Mouse (Mus musculus) brown adipose tissue, adult 24 weeks (tissue): ENCODE data around the gene Stat3. TPM values are rescaled to one million over a fixed set of nuclear protein-coding genes. Genes with fewer than 3 reads are reported as not detected.

ENCODE experiments used
- H3K27ac ChIP-seq: fragments of 200-500 bp; replicated peaks from 2 replicates; pipeline ENCODE4 v1.5.1; 2012; ENCODE audit warnings: low read depth, mild to moderate bottlenecking, low read length
- H3K4me1 ChIP-seq: fragments of 200-500 bp; 2 replicates; pipeline ENCODE4 v1.6.1; 2012; ENCODE audit warnings: low read length, mixed read lengths; ENCODE audit not compliant: control insufficient read depth, insufficient read depth, insufficient read length
- H3K4me3 ChIP-seq: fragments of 200-500 bp; 2 replicates; pipeline ENCODE4 v1.5.1; 2012; ENCODE audit warnings: low read depth, mild to moderate bottlenecking, low read length, moderate library complexity; ENCODE audit not compliant: insufficient read depth
- polyA plus RNA-seq: library from polyadenylated mRNA; stranded (reverse); fragments of >200 nt; gene quantifications from 2 replicates; pipeline ENCODE4 v1.2.4, GENCODE M21; 2012; ENCODE audit not compliant: missing spikeins, insufficient read depth, insufficient read length

Gene Stat3
- polyA plus RNA-seq, 1 experiment: 20.9 TPM

DNA sequence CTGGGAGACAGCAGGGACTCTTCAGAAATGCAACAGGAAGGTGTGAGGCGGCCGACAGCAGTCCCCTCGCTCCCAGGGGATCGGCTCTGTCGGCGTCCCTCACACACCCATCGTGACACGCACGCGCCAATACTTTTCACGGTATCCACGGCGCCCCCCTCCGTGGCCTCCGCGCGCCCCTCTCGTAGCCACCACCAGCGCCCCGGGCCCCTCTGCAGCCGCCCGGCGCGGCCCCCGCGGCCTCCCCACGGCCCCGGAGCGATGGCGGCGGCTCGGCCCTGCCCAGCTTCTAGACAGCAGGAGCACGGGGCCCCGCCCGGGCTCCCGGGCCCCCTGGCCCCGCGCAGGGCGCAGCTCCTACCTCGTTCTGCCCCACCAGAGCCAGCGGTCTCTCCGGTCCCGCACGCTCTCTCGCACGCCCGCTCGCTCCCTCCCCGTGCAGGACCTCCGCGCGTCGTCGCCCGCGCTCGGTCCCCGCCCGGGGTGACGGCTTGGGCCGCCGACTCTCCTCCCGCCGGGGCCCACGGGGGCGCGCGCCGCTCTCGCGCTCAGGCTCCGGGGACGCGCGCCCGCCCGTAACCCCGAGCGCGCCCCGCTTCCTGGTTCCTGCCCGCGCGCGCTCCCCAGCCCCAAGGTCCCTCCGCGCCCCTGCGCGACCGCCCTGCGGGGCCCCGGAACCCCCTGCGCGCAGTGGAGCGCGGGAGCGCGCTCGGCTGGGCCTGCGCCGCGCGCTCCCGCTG is 89.1 kb downstream of the Stat3 start, which contains the start of gene Stat5b:
Stat5b (minus strand) TSS at position 687 of the 740 bp plus-strand sequence.
- Histone ChIP-seq H3K4me1 (peaks cover 10% of the 10 kb centered on the region; the same call in 1 of the 2 replicates), H3K27ac (peak within 1 kb of the TSS; percentile 88), H3K4me3 (peak within 1 kb of the TSS; percentile 100)

DNA sequence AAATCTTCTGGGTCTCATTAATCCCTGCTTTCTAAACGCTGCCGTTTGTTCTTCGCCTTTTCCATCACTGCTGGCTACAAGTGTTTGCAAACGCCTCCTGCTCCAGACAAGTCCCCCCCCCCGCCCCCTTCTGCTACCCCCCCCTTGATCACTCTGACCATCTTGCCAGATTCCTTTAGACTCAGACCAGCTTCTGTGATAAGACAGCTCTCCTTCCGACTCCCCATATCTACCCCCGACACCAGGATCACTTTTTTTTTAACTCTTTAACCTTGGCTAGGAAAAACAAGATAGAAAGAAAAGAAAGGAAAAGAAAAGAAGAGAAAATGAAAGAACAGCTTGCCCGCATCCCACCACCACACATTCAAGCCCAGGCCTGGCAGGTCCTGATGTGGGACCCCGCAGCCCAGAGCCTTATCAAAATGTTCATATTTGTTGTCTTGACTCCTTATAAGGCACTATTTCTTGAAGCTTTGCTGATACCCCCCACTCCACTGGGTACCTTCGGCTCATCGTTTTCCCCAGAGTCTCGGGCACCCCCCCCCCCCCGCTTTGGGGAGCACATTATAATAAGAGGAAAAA is 89.8 kb downstream of the Stat3 start:
- Histone ChIP-seq H3K4me1 (peaks cover 10% of the 10 kb centered on the region; the same call in 1 of the 2 replicates), H3K27ac (peak overlapping the region; percentile 88), H3K4me3 (peak overlapping the region; percentile 100)

DNA sequence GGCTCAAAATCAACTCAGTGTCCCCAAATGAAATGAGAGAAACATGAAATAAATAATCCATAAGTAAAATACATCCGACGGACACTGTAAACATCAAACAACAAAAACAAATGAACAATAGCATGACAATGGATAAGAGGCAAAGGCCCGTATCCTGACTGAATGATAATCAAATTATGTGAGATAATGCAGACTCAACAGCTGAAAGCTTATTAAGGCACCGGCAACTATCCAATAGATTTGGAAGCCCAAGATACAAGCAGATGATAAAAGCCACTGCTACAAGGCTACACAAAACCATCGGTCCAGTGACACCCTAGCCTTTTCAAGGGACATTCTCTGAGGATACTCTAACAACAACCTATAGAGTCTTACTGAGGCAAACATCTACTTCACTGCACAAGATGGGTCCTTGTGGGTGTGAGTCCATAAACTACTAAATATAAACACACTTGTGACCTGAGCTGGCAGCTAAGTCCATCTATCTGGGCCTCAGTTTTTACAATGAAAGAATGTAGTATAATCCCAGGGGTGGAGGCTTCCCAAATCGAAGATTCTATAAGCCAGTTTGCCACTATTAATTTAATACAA is 90.5 kb downstream of the Stat3 start:
- H3K4me3 ChIP-seq: peak overlapping the region; percentile 100
- peaks cover 10% of the 10 kb centered on the region; the same call in 1 of the 2 replicates for H3K4me1 ChIP-seq
- 0 out of 2 replicates have a peak overlapping the region, but pooled peaks have one; percentile 12 for H3K27ac ChIP-seq

DNA sequence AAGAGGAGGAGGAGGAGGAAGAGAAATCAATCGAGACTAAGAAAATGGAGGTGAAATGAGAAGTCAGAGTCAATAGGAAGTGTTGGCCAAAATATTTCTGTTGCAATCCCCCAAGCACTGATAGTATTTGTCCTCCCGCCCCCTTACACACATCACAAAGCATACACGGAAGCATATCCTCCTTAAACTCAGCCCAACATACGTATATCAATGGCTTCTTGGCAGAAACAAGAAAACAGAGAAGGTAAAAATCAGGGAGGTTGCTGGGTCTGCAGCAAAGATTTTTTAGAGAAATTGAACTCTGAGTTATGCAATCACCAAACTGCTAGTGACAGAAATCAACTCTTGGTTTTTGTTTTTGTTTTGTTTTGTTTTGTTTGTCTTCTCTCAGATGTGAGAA is 91.3 kb downstream of the Stat3 start:
- Histone ChIP-seq H3K4me3 (no peak overlapping the region), H3K27ac (no peak overlapping the region), H3K4me1 (peaks cover 12% of the 10 kb centered on the region; the same call in 1 of the 2 replicates)

DNA sequence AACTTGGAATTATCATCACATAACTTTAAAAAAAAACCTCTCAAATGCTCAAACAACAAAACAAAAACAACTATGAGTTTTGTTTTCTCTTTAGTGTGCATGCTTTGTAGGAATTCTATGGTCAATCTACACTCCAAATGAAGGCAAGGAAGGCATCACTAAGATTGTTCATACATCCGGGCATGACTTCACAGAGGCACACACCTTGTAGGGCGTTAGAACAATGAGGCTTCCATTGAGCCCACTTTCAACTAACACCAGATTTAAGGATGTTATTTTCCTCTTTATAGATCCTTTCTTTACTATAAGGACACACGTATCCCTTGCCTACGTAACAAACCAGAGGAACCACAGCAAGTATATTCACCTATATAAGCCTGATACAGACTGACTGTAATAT is 91.8 kb downstream of the Stat3 start:
- Histone ChIP-seq H3K27ac (no peak overlapping the region), H3K4me3 (no peak overlapping the region), H3K4me1 (peaks cover 12% of the 10 kb centered on the region; the same call in 1 of the 2 replicates)

DNA sequence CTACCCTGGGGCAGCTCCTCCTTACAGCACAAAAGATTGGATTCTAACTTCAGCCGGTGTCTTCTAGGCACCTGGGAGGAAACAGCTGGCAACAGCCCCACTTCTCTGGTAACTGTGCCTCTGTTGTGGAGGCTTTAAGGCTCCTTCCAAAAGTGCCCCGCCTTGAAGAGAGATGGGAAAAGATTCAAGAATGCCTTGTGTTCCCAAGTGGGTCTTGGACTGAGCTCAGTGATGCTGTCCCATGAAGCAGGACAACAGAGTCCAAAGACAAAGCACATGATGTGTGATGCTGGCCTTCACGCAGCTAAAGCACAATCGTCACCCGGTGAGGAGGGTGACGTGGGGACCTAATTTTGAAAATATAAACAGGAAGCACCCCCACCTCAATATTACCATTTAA is 93.5 kb downstream of the Stat3 start:
- H3K4me3 ChIP-seq: no peak overlapping the region
- peaks cover 14% of the 10 kb centered on the region; the same call in 1 of the 2 replicates for H3K4me1 ChIP-seq
- H3K27ac ChIP-seq: 0 out of 2 replicates have a peak overlapping the region, but pooled peaks have one; percentile 5

DNA sequence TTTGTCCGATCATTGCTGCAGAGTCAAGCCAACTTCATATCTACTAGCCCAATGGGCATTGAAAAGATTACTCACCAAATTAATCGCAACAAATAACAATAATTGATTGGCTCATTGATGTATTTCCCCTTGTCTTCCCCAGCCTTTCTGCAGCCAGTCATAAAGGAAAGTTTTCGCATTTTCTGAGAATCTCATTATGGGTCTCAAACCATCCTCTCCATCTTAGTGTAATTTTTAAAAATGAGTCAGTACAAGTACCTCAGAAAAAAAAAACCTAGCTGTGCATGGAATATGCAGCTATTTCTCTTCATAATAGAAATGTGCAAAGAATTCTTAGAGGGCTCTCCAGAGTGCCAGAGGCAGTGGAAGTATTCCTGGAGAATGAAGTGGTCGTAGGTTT is 95.2 kb downstream of the Stat3 start:
- Histone ChIP-seq H3K4me1 (peaks cover 18% of the 10 kb centered on the region; the same call in 1 of the 2 replicates), H3K4me3 (no peak overlapping the region), H3K27ac (no peak overlapping the region)

DNA sequence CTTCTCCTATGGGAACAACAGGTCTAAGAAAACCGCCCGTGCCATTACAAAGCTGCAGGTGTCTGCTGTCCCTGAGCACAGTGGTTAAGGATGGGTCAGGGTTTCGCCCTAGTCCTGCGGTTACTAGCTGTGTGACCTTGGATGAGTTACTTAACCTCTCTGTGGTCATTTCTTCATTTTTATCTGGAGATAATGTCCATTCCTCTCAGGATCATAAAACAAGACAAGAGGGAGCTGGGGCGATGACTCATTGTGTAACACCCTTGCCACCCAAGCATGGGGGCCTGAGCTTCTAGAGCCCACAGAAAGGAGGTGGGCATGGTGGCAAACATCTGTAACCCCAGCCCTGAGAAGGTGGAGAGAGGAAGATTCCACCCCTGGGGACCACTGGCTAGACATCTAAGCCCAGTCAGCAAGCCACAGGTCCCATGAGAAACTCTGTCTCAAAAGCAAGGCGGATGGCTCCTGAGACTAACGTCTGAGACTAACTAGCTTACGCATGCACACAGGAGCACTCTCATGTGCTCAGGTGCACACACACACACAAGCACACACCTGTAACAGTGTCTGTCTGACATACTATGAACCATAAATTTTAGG is 96.2 kb downstream of the Stat3 start:
- Histone ChIP-seq H3K4me1 (0 out of 2 replicates have a peak, but pooled peaks cover 14% of the 10 kb centered on the region), H3K4me3 (no peak overlapping the region), H3K27ac (no peak overlapping the region)

DNA sequence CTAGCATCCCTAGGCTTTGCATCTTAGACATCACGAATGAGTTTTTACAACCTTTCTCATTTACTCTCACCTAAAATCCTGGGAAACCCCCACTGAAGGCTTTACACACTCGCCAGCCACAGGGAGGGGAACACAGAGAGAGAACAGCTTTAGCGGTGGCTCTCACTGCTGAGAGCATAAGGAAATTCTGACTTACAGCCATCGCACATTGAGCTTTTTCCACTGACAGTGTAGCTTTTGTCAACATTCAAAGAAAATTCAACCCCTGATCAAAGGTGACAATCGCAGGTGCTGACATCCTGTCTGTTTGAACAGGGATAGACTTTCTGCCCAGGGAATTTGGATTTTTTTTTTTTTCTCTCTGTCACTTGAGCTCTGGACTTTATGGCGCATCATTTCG is 97.3 kb downstream of the Stat3 start:
- H3K4me1 ChIP-seq: 0 out of 2 replicates have a peak, but pooled peaks cover 14% of the 10 kb centered on the region
- no peak overlapping the region for H3K4me3 ChIP-seq
- H3K27ac ChIP-seq: no peak overlapping the region

DNA sequence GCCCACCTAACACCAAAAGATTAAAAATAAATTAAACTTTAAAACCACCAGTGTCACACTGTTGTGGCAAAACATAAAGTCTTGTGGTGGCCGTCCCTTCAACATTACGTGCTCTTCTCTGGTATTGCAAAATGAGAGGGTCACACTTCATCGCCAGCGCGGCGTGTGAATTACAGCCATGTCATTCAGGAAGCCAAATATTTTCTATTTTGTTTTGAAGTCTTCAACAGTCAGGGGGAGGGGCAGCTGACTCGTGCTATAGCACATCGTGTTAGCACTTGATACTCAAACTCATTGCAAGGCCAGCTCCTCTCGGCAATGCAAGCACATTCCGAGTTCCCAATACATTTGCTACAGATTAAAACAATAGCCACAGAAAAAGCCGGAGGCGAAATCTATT is 98.5 kb downstream of the Stat3 start:
- Histone ChIP-seq H3K4me3 (no peak overlapping the region), H3K4me1 (0 out of 2 replicates have a peak, but pooled peaks cover 13% of the 10 kb centered on the region), H3K27ac (no peak overlapping the region)

DNA sequence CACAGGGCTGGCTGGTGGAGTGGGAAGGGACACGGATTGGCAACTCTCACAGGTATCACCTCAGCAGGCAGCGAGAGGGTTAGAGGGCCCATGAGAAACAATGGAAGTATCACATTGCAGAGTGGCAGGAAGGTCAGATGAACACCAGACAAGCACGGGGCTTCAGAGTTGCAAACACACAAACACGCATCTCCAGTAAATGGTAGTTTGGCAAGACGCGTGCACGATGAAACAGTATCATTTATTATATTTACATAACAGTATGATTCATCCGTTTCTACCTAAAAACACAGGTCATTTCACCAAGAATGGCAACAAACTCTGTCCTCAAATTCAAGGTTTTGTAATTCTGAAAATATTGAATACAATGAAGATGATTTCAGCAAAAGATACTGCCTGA is 99.8 kb downstream of the Stat3 start:
- H3K4me3 ChIP-seq: no peak overlapping the region
- no peak overlapping the region for H3K27ac ChIP-seq
- H3K4me1 ChIP-seq: 0 out of 2 replicates have a peak, but pooled peaks cover 8% of the 10 kb centered on the region

DNA sequence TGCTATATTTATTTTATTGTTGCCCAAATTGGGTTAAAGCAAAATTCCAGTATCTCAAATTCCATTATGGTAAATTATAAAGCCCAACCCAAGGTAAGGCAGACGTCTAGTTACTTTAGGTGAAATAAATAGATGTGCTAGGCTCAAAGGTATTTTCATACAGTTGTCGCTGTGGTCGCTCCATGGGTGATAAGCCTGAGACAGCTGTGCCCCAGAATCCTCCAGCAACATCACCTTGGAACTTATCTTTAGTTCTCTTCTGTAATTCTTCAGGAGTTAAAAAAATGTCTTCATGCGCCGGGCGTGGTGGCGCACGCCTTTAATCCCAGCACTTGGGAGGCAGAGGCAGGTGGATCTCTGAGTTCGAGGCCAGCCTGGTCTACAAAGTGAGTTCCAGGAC is 100.4 kb downstream of the Stat3 start:
- H3K27ac ChIP-seq: no peak overlapping the region
- 0 out of 2 replicates have a peak, but pooled peaks cover 8% of the 10 kb centered on the region for H3K4me1 ChIP-seq
- H3K4me3 ChIP-seq: no peak overlapping the region

DNA sequence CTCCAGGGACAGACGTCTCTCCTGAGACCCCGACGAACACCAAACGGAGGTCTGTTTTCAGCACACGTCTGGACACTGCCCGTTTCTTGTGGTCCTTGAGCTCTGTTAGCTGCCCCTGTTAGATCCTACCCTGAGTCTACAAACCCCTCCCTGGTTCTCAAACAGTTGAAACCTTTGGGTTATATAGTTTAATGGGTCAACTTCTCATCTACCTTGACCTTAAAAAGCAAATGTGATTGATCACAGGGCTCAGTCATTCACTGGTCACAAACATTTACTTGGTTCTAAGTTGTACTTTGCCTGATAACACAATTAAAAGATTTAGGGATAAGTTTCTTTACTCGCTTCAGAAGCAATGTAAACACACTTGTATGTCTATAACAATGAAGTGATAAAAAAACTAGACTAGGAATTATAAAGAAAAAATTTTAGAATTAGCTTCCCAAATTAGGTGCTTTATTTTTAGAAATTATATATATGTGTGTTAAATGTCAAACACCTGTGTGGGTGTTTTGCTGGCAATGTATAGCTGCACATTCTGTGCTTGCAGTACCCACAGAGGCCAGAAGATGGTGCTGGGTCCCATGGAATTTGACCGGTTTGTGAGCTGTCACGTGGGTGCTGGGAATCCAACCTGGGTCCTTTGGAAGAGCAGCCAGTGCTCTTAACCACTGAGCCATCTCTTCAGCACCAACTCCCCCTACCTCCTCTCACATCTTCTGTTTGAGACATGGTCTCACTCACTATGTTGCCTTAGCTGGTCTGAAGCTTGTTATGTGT is 102.2 kb downstream of the Stat3 start:
- Histone ChIP-seq H3K27ac (no peak overlapping the region), H3K4me3 (no peak overlapping the region), H3K4me1 (0 out of 2 replicates have a peak, but pooled peaks cover 6% of the 10 kb centered on the region)
